Mouse (Mus musculus): Measurements from ENCODE around the gene Emc6. TPM values are rescaled to one million over a fixed set of nuclear protein-coding genes. Genes with fewer than 3 reads are reported as not detected.
A peak's percentile ranks its signal among the peaks of the same experiment; 100 is the strongest.

The Emc6 gene
- 169 and 174 TPM in 2 replicates for polyA plus RNA-seq (2015; fragmentation: Nextera tagmentation; extraction: Ambion mirVana)

- Histone ChIP-seq H3K36me3 (replicated peaks; ENCODE audit: insufficient read depth, low read length) (peaks cover 8% of the 10 kb centered on the region; the same call in 1 of the 2 replicates), H3K27ac (ENCODE audit: low read depth) (peak within 1 kb of the TSS; percentile 94), H3K27me3 (ENCODE audit: insufficient read depth, low read length) (no peaks in the 10 kb centered on the region), H3K4me3 (ENCODE audit: low read depth, low read length) (peak within 1 kb of the TSS; percentile 97), H3K4me2 (ENCODE audit: low read depth, low read length) (peak within 1 kb of the TSS; percentile 99), H3K9ac (replicated peaks) (peak within 1 kb of the TSS; percentile 99), H3K9me3 (ENCODE audit: low read length) (no peaks in the 10 kb centered on the region), H3K4me1 (ENCODE audit: insufficient read depth) (peaks cover 31% of the 10 kb centered on the region)
- peak; percentile 93 for ATAC-seq
- 0% methylated on average over 74 of the region's 81 CpGs for WGBS (ENCODE audit: insufficient replicate concordance)
- TF ChIP-seq CTCF (IDR thresholded peaks at IDR 0.05; ENCODE audit: low read depth) = 0 out of 2 replicates have a peak, but pooled peaks have one; percentile 1
- 0 out of 2 replicates have a peak, but pooled peaks have one; percentile 19 for TF ChIP-seq EP300 (IDR thresholded peaks at IDR 0.05; ENCODE audit: low read depth)
- peak; percentile 97 for DNase-seq
Measured at GRCm38 (mm10) chr11:73176608-73177508, at the start of gene Emc6, which contains the start of gene Tax1bp3. Emc6 (minus strand) TSS chr11:73177037. Tax1bp3 (plus strand) TSS chr11:73177083.

- H3K9me3 ChIP-seq (ENCODE audit: low read length) = no peaks in the 10 kb centered on the region
- 0 out of 2 replicates have a peak, but pooled peaks cover 6% of the 10 kb centered on the region for H3K36me3 ChIP-seq (replicated peaks; ENCODE audit: insufficient read depth, low read length)
- no peaks in the 10 kb centered on the region for H3K4me1 ChIP-seq (ENCODE audit: insufficient read depth)
- no peak for ATAC-seq
- no peak overlapping the region for H3K27ac ChIP-seq (ENCODE audit: low read depth)
- no peak for DNase-seq
- H3K9ac ChIP-seq (replicated peaks) = no peak overlapping the region
- no peak overlapping the region for H3K4me2 ChIP-seq (ENCODE audit: low read depth, low read length)
- 81% methylated on average over 6 of the region's 6 CpGs for WGBS (ENCODE audit: insufficient replicate concordance)
- H3K27me3 ChIP-seq (ENCODE audit: insufficient read depth, low read length) = no peaks in the 10 kb centered on the region
- TF ChIP-seq CTCF (IDR thresholded peaks at IDR 0.05; ENCODE audit: low read depth) (no peak), EP300 (IDR thresholded peaks at IDR 0.05; ENCODE audit: low read depth) (no peak)
- no peak overlapping the region for H3K4me3 ChIP-seq (ENCODE audit: low read depth, low read length)
Measured at GRCm38 (mm10) chr11:73225856-73226255, 49.0 kb upstream of the Emc6 start.

GRCm38 (mm10) chr11:73223966-73224365 lies 47.1 kb upstream of the Emc6 start:
- Histone ChIP-seq H3K27ac (ENCODE audit: low read depth) (no peak overlapping the region), H3K4me1 (ENCODE audit: insufficient read depth) (no peaks in the 10 kb centered on the region), H3K4me3 (ENCODE audit: low read depth, low read length) (no peak overlapping the region), H3K27me3 (ENCODE audit: insufficient read depth, low read length) (no peaks in the 10 kb centered on the region), H3K4me2 (ENCODE audit: low read depth, low read length) (no peak overlapping the region), H3K9me3 (ENCODE audit: low read length) (no peaks in the 10 kb centered on the region), H3K36me3 (replicated peaks; ENCODE audit: insufficient read depth, low read length) (0 out of 2 replicates have a peak, but pooled peaks cover 9% of the 10 kb centered on the region), H3K9ac (replicated peaks) (no peak overlapping the region)
- TF ChIP-seq CTCF (IDR thresholded peaks at IDR 0.05; ENCODE audit: low read depth) (peak; percentile 62), EP300 (IDR thresholded peaks at IDR 0.05; ENCODE audit: low read depth) (no peak)
- 48% methylated on average over 2 of the region's 2 CpGs for WGBS (ENCODE audit: insufficient replicate concordance)
- DNase-seq (peak; percentile 40), ATAC-seq (peak; percentile 62; the same call in 1 of the 2 replicates)

- H3K9me3 ChIP-seq (ENCODE audit: low read length) = no peaks in the 10 kb centered on the region
- no peaks in the 10 kb centered on the region for H3K27me3 ChIP-seq (ENCODE audit: insufficient read depth, low read length)
- H3K27ac ChIP-seq (ENCODE audit: low read depth) = no peak overlapping the region
- H3K4me1 ChIP-seq (ENCODE audit: insufficient read depth) = no peaks in the 10 kb centered on the region
- TF ChIP-seq EP300 (IDR thresholded peaks at IDR 0.05; ENCODE audit: low read depth) = no peak
- no peak for TF ChIP-seq CTCF (IDR thresholded peaks at IDR 0.05; ENCODE audit: low read depth)
- H3K9ac ChIP-seq (replicated peaks) = no peak overlapping the region
- ATAC-seq = no peak
- H3K4me3 ChIP-seq (ENCODE audit: low read depth, low read length) = no peak overlapping the region
- WGBS (ENCODE audit: insufficient replicate concordance) = 38% methylated on average over 5 of the region's 5 CpGs
- no peak overlapping the region for H3K4me2 ChIP-seq (ENCODE audit: low read depth, low read length)
- H3K36me3 ChIP-seq (replicated peaks; ENCODE audit: insufficient read depth, low read length) = 0 out of 2 replicates have a peak, but pooled peaks cover 9% of the 10 kb centered on the region
- DNase-seq = no peak
Measured at GRCm38 (mm10) chr11:73222846-73223245, 46.0 kb upstream of the Emc6 start.

GRCm38 (mm10) chr11:73220651-73221050 lies 43.8 kb upstream of the Emc6 start:
- Histone ChIP-seq H3K27me3 (ENCODE audit: insufficient read depth, low read length) (no peaks in the 10 kb centered on the region), H3K4me3 (ENCODE audit: low read depth, low read length) (no peak overlapping the region), H3K27ac (ENCODE audit: low read depth) (no peak overlapping the region), H3K9ac (replicated peaks) (no peak overlapping the region), H3K9me3 (ENCODE audit: low read length) (no peaks in the 10 kb centered on the region), H3K4me2 (ENCODE audit: low read depth, low read length) (no peak overlapping the region), H3K36me3 (replicated peaks; ENCODE audit: insufficient read depth, low read length) (0 out of 2 replicates have a peak, but pooled peaks cover 12% of the 10 kb centered on the region), H3K4me1 (ENCODE audit: insufficient read depth) (no peaks in the 10 kb centered on the region)
- no peak for TF ChIP-seq EP300 (IDR thresholded peaks at IDR 0.05; ENCODE audit: low read depth)
- no peak for TF ChIP-seq CTCF (IDR thresholded peaks at IDR 0.05; ENCODE audit: low read depth)
- ATAC-seq (no peak), DNase-seq (no peak)
- WGBS (ENCODE audit: insufficient replicate concordance) = 84% methylated on average over 1 of the region's 1 CpGs

GRCm38 (mm10) chr11:73219671-73220070 lies 42.8 kb upstream of the Emc6 start:
- ATAC-seq = no peak
- Histone ChIP-seq H3K4me3 (ENCODE audit: low read depth, low read length) (no peak overlapping the region), H3K4me2 (ENCODE audit: low read depth, low read length) (no peak overlapping the region), H3K9me3 (ENCODE audit: low read length) (no peaks in the 10 kb centered on the region), H3K4me1 (ENCODE audit: insufficient read depth) (no peaks in the 10 kb centered on the region), H3K9ac (replicated peaks) (no peak overlapping the region), H3K36me3 (replicated peaks; ENCODE audit: insufficient read depth, low read length) (peaks cover 16% of the 10 kb centered on the region; the same call in 1 of the 2 replicates), H3K27me3 (ENCODE audit: insufficient read depth, low read length) (no peaks in the 10 kb centered on the region), H3K27ac (ENCODE audit: low read depth) (no peak overlapping the region)
- TF ChIP-seq EP300 (IDR thresholded peaks at IDR 0.05; ENCODE audit: low read depth) (no peak), CTCF (IDR thresholded peaks at IDR 0.05; ENCODE audit: low read depth) (peak; percentile 41)
- 60% methylated on average over 2 of the region's 2 CpGs for WGBS (ENCODE audit: insufficient replicate concordance)
- DNase-seq = no peak
